Mouse (Mus musculus): Measurements from ENCODE around the gene Nr2c2ap.

The Nr2c2ap gene

DNA sequence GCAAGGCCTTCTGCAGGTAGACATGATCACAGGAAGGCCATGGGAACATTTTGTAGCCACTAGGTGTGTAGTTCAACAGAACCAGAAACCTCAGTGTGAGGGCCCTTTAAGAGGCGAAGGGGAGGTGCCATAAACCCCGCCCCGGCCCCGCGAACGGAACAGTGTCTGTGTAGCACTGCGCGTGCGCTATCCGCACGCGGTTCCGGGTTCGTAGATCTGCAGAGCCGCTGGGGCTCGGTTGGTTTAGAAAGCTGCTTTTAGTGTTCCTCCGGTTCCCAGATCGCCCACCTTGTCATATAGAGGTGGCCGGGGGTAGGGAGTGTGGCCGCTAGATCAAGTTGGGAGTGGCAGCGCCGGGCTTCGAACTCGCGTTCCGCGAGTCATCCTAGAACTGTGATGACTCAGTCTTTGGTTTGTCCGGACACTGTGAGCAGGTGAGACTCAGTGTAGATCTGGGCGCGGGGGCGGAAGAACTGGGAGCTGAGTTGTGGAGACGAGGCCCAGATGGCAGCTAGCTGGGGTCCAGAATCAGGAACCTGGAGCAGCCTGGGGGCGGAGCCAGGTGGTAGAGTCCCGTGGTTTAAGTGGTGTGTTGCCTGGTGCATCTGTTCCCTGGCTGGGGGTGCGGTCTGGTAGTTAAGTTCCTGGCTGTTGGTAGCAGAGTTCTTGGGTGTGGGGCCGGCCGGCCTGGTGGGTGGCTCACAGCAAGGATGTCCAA lies at the start of gene Nr2c2ap:
TSS of gene Nr2c2ap (plus strand) at position 168 of the 718 bp plus-strand sequence.
- DNase-seq (ENCODE audit: low read depth, low spot score), result peak; percentile 86

DNA sequence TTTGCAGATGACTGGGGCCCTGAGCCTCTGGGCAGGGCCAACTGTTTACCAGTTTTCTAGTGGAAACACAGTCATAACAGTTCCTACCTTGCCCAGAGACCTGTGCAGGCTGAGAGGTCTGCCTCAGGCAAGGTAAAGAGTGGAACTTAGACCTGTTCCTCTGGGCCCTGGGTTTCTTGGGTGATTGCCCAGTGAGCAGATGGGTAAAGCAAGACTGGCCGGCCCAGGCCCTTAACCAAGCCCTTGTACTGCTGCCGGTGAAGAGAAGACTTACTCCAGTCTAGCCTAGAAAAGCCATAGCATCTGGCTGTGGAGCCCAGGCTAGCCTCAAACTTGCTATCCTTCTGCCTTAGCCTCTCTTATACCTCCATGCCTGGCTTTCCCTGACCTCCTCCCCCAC lies 49.2 kb upstream of the Nr2c2ap start:
- DNase-seq (ENCODE audit: low read depth, low spot score), result no peak

DNA sequence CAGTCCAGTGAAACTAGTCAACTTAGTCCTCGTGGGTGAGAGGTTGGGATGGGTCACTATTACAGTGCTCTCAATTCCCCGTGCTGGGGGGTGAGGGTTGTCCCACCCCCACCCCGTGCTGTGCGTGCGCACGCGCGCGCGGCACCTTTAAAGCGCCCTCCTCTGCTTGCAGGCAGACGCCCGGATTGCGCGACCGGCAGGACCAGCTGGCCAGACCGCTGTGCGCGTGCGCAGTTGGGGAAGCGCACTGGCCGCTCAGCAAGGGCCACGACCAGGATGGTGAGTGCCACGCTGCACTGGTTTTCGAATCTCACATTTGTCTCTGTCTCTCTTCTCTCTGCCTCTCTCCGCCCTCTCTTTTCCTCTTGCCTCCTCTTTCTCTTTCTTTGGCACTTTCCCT lies 47.8 kb upstream of the Nr2c2ap start, which contains the start of gene Hapln4:
TSS of gene Hapln4 (plus strand) at position 173 of the 400 bp plus-strand sequence.
- peak; percentile 30 for DNase-seq (ENCODE audit: low read depth, low spot score)

DNA sequence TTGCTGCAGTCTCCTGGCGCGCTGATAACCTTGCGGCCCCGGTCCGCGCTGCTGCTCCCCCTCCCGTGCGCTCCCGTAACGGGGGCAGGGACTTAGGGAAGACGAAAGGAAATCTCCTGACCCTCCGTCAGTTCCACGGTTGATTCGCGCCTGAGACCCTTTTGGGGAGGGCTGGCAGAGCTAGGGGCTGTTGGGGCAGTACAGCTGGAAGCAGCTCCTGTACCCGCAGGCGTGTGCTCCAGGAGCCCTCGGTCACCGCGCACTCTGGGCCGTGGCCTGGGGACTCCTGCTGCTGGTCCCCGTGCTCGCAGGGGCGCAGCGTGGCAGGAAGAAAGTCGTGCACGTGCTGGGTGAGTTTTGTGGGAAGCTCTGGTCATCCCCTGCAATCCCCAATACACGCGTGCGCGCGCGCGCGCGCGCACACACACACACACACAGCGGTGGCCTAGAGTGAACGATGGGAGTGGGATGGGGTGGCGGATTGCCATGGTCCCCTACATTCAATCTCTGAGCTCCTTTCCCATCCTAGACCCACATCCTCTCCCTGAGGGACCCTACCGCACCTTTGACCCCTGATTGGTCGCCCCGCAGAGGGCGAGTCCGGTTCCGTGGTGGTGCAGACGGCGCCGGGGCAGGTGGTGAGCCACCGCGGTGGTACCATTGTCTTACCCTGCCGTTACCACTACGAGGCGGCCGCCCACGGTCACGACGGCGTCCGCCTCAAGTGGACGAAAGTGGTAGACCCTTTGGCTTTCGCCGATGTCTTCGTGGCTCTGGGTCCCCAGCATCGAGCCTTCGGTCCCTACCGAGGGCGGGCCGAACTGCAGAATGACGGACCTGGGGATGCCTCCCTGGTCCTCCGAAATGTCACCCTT lies 46.7 kb upstream of the Nr2c2ap start:
- DNase-seq (ENCODE audit: low read depth, low spot score), result no peak

DNA sequence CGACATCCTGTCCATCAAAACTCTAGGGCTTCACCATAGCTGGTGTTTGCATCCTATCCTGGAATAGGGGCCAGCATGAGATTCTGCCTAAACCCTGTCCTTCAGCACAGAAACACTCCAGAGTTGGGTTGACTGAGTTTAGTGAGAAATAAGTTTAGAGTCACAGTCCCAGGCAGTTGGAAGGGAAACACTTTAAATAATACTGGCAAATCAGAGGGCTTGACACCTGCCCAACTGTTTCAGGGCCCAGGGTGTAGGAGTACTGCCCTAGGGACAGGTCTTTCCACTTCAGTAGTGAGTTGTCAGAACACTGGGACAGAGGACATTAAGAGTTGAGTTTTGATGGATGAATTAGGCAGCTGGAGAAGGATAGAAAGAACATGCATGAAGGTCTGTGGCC lies 45.0 kb upstream of the Nr2c2ap start:
- DNase-seq (ENCODE audit: low read depth, low spot score), result no peak

DNA sequence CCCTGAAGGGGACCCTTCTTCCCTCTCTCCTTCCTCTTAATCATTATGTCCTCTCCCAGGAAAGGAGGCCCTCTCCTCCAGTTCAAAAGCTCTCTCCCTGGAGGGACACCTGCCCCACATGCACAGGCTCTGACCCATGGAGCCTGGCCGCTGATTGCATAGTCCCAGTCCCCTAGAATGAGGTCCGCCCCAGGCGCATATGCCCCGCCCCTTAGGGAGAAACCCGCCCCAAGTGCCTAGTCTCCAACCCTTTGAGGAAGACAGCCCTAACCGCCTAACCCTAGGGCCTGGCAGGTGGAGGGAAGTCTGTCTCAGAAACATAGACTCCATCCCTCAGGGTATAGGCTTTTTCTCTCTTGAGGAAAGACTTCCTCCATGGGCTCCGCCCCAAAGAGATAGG lies 43.9 kb upstream of the Nr2c2ap start:
- no peak for DNase-seq (ENCODE audit: low read depth, low spot score)

DNA sequence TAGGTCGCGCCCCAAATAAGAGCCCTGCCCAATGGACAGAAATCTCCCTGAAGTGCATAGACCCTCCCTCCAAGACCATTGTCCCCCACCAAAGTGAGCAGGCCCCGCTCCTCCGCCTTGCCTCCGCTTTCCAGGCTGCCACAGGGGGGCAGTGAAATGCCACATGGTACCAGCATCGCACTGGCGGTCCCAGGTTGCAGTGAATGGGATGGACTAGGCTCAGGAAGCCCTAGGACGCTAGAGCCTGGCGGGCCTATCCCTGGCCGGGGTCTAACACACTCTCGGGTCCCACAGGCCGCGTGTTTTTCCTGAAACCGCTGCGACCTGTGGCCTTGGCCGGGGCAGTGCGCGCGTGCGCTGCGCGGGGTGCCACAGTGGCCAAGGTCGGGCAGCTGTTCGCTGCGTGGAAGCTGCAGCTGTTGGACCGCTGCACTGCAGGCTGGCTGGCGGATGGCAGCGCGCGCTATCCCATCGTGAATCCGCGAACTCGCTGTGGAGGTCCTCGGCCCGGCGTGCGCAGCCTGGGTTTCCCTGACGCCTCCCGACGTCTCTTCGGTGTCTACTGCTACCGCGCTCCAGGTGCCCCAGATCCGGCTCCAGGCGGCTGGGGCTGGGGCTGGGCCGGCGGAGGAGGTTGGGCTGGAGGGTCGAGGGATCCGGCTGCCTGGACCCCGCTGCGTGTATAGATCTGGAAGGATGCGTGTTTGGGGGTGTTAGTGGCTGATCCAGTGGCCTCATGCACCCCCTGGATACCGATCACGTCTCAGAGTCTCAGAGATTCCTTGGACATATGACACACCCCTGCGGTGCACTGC lies 43.1 kb upstream of the Nr2c2ap start:
- no peak for DNase-seq (ENCODE audit: low read depth, low spot score)

DNA sequence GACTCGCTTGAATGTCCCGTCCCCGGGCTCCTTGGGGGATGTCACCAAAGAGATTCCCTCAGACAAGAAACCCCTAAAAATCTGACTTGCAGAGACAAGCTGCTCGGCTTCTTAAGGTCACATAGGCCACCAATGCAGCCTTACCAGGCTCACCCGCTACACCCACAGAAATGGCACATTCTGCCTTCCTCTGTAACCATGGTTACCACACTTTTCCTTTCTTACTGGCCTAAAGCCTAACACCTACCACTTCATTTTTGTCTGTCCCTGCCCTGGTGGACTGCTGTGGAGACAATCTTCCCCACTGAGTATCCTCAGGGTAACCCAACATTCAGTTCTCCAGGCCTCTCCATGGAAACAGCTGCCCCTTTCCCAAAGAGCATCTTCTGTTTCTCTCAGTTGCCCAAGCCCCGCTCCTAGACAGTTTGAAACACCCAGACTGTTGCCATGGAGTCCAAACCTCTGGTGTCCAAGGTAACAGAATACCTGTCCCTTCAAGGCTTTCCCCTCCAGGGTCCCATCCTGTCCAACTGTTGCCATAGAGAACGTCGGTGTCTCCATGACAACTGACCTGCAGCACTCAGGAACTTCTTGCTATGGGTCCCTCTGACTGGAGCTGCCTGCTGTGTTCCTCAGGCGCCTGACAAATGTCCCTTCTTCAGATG lies 41.7 kb upstream of the Nr2c2ap start:
- no peak for DNase-seq (ENCODE audit: low read depth, low spot score)

DNA sequence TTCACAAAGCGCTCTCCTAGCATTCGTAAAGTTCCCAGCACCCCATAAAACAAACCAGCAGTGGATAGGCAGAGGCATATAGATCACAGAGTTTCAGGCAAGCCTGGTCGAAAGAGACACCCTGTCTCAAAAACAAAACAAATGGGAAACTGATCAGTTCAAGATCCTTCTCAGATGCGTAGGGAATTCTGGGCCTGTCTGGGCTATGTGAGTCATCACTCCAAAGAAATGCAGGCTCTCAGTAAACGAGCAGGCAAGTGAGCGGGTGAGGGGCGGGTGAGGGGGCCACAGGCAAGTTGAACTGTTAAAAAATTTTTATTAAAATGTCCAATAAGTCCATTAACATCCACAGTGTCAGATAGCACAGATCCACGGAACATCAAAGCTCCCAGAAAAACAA lies 38.3 kb upstream of the Nr2c2ap start:
- no peak for DNase-seq (ENCODE audit: low read depth, low spot score)

DNA sequence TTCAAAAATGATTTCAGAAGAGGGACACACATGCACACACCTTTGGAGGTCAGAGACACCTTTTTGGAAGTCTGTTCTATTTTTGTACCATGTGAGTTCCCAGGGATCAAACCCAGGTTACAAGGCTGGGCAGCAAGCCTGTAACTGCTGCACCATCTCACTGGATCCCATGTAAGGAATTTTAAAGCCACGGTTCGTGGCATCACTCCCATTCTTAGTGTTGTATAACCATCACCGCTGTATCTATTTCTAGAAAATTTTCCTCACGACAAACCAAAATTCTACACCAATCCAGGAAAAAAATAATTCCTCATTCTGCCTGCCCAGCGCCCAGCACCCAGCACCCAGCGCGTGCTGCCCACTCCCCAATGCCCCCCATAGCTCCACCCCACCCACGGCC lies 31.9 kb upstream of the Nr2c2ap start:
- no peak for DNase-seq (ENCODE audit: low read depth, low spot score)

DNA sequence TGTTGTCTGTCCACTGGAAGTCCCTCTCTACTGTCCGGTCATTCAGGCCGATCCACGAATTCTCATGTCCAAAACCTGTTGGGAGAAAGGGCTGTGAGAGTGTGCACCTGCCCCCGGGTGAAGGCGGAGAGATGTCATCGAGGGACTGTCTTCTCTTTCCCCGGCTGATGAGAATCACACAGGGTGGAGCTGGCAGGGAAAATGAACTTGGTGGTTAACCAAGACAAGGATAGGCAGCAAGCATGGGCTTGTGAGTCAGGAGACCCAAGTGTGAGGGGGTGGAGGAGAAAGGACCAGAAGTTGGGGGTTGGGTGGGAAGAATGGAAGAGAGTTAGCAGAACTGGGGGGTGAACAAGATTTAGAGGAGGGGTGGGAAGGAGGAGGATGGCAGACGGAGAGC lies 30.9 kb upstream of the Nr2c2ap start:
- no peak for DNase-seq (ENCODE audit: low read depth, low spot score)

DNA sequence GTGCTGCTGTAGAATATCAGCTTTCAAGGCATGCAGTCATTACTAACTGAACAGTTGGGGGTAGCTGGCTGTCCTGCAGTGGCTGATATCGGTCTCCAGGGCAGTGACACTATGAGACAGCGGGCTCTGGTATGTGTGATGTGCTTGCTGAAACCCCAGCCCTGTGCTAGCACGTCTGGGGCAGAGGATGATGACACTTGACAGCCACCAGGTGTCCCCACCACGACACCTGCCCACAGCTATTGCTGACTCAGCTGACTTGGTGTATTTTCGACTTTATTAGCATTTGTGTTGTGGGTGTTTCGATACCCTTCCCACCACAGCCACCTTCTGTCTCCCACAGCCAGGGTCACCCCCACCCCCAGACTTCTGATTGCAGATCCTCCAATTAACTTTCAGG lies 26.6 kb upstream of the Nr2c2ap start:
- DNase-seq (ENCODE audit: low read depth, low spot score), result peak; percentile 19

DNA sequence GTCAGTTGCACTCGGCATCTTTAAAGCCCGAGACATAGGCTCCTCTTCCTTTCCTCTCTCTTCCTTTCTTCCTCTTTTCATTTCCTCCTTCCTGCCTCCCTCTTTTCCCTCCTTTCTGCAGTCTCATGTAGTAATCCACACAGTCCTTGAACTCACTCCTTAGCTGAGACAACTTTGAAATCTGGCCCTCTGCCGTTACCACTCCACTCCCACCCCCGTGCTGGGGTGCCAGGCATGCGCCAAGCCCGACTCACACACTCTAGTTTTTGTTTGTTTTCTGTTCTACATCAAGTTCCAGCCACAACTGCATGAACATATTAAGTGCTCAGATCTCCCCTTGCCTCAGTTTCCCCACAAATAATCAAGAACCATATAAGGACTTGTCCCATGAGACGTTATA lies 26.2 kb upstream of the Nr2c2ap start:
- DNase-seq (ENCODE audit: low read depth, low spot score), result no peak

DNA sequence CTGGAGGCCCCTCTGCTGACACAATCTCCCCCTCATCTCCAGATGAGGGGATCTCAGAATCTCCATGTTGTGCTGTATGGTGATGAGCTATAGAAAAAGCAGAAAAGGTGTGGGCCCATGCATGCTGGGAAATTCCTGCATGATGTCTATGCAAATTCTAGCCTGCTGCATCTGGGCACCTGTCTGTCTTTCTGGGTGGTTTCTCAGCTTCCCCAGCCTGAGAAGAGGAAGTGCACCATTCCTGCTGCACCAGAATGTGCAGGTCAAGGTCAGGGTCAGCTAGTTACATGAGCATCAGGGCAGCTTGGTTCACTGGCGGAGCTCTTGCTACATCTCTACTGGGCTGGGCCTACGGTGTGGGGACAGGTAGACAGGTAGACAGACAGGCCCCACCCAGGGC lies 20.7 kb upstream of the Nr2c2ap start:
- no peak for DNase-seq (ENCODE audit: low read depth, low spot score)

DNA sequence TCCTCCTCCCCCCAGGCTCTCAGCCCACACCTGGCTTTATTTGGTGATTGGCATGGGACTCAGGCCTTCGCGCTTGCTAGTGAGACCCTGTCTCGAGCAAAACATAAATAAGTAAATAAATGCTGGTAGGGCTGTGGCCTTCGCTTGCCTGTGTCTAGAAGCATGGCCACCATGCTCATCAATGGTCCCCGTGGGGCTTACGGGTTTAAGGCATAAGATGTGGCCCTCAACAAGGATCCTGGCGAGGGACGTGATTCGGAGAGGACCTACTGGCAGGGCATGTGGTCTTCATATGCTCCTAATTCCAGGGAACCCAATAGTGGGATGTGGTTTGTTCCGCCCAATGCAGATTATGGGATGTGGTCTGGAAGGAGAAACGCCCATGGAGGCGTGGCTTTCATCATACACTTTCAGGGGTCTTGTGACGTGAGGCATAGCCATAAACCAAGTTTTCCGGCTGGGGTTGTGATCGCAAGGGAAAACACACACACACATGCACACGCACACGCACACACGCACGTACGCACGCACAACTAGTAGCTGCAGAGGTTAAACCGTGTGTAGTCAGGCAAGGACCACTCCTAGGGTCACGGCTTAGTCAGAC lies 19.8 kb upstream of the Nr2c2ap start:
- no peak for DNase-seq (ENCODE audit: low read depth, low spot score)

DNA sequence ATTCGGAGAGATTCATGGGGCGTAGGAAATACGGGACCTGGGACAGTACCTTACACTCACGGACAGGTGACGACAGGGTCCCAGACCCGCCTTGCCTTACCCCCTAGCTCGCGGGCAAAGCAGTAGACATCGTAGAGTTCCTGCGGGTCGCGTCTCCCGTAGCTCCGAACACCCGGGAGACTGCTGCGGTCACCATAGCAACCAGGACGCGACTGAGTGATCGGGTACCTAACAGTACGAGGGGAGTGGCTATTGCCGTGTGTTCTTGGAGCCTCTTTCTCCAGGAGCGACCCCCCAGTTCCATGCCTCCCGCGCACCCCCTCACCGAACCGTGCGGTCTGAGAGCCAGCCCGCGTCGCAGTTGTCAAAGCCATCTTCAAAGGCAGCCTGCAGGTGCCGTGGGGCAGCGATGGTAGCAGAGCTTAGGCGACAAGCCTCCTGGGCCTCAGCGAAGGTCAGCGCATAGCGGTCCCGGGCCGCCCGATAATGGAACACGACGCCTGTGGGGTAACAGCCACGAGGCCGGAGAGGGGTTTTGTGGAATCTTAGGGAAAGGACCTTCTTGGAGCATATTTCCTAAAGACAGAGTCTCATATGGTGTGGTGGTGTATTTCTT lies 18.6 kb upstream of the Nr2c2ap start:
- no peak for DNase-seq (ENCODE audit: low read depth, low spot score)

DNA sequence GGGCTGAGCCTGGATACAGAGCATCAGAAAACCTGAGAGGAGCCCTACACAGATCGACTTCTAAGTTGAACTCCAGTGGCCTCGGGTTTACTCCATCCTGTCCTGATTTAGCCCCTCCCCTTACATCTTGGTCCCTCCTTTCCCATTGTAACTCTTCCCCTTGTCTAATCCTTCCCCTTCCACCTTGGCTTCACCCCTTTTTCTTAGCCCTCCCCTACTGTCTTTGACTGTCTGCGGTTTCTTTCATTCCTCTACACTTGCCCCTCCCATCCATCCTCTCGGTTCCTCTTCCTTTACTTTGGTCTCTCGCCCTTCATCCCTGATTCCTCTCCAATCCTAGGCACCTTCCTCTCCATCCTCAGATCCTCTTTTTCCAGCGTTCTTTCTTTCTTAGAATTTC lies 16.6 kb upstream of the Nr2c2ap start:
- DNase-seq (ENCODE audit: low read depth, low spot score), result no peak

DNA sequence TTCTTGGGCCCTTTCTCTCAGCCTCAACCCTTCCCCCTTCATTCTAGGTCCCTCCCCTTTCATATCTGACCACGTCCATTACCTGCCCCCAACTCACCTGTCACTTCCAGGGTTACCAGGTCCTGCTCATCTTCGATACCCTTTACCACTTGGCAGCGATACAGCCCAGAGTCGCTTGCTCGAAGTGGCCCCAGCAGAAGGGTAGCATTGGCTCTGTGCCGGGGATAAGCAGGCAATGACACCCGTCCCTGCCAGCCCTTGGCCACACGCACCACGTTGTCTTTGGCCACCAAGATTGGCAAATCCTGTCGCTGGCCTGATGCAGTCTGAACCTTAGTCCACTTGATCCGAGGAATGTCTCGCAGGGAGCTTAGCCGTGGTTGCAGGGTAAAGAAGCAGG lies 16.2 kb upstream of the Nr2c2ap start:
- DNase-seq (ENCODE audit: low read depth, low spot score), result no peak

DNA sequence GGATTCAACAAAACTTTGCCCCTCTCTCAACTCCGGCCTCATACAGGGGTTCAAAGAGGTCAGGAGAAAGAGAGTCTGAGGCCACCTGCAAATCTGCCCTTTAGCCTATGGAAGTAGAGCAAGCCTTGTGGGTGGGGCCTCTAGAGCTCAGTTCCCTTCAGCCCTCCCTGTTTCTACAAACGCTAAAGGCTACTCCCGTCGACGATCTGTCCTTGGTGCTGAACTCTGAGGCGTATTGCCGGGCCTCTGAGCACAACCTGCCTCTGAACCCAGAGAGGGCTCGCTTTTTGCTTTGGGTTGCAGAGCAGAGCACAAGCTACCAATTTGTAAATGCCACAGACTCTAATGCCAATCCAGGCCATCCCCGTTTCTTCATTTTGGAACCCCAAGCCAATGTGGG lies 13.5 kb upstream of the Nr2c2ap start:
- DNase-seq (ENCODE audit: low read depth, low spot score), result no peak
